Mouse (Mus musculus) CD4-positive, CD25-positive, alpha-beta regulatory T cell, adult 2 months (primary cell): ENCODE measurements around the gene Triml2.

Experiments used
- DNase-seq: peaks from one replicate; pipeline ENCODE4 v3.0.0-alpha.2; 2012; ENCODE audit warnings: low read depth, low spot score

Triml2 gene

GRCm38 (mm10) chr8:43180054-43180690, at the start of gene Triml2:
TSS of gene Triml2 (plus strand) at chr8:43180541.
- no peak for DNase-seq

DNA sequence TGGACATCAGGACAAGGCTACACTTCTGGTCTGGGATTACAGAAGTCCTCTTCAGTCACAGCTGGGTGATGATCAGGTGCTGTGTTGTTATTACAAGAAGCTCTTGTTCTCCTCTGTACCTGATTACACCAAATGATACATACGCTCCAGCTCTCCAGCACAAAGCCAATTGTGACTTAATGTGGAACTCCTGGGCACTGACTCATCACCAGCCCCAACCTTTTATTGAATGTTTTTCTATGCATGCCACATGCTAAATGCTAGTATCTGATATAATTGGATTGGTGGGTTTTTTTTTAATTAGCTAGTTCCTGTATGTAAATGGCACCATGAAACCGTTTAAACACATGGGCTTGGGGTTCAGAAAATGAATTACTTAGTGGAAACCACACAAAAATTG, 39.0 kb upstream of the Triml2 start, which contains the start of gene Triml1:
TSS of gene Triml1 (minus strand) at position 101 of the 400 bp plus-strand sequence.
- DNase-seq, result no peak

DNA sequence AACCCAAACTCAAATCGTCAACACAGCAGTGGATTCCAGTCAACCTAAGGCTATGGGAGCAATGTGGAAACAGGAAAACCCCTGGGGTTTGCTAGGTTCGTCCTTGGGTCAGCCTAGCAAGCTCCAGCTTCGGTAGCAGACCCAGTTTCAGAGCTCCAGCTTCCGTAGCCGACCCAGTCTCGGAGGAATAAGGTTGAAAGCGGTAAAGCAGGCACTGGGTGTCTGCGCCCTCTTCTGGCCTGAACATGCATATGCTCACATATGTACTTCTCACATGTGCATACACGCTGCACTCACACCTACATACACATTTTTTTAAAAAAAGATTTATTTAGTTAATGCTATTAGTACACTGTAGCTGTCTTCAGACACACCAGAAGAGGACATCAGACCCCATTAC, 31.0 kb upstream of the Triml2 start:
- DNase-seq, result no peak

GRCm38 (mm10) chr8:43163255-43163654, 17.1 kb upstream of the Triml2 start:
- DNase-seq, result no peak

DNA sequence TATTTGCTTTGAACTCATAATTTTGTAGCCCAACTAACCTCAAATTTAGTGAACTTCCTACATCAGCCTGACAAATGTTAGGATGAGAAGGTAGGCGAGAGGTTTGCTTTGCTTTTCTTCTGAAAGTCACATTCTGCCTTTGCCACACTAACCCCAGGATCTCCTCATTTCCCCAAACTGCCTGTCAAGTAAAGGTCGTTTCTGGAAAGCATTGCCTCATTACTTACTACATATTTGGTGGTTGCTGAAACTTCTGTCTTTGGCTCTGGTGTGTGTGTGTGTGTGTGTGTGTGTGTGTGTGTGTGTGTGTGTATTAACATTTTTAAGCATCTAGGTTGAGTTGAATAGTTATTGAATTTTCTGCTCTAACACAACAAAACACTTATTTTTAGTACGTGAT, 15.9 kb upstream of the Triml2 start:
- DNase-seq, result no peak

DNA sequence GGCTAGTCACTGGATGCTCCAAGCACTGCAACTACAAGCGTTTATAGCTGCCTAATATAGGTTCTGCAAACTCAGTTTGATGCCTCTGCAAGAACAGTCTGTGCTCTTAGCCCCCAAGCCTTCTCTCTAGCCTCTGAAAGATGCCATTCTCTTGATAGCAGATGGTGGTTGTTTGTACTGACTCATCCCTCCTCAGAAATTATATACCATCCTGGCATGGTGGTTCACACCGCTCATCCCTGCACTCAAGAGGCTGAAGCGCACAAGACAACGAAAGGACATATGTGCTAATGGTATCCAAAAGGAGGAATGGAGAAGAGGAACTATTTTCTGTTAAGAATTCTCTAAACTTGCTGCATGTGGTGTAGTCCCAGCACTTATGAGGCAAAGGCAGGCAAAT, 12.3 kb upstream of the Triml2 start:
- DNase-seq, result no peak

DNA sequence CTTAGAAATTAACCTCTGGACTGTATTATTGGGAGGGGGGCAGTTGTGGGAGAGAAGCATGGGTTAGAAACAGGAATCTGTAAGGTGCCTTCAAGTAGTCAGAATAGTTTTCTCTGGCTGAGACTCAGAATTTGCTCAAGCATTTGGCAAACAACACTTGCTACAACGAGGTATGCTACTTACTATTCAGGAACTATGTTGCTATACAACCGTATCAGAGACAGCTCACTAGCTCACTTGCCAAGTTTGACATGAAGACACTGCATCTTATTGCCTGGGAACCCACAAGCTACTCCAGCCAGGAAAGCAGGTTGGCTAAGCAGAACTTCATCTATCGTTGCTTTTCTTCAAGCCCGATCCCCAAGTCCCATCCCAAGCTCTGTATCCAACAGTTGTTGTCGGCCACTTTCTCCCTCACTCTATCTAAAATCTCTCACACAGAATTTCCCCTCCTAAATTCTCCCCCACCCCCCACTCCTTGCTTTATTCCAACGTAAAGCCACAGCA, 11.0 kb upstream of the Triml2 start:
- DNase-seq, result no peak

DNA sequence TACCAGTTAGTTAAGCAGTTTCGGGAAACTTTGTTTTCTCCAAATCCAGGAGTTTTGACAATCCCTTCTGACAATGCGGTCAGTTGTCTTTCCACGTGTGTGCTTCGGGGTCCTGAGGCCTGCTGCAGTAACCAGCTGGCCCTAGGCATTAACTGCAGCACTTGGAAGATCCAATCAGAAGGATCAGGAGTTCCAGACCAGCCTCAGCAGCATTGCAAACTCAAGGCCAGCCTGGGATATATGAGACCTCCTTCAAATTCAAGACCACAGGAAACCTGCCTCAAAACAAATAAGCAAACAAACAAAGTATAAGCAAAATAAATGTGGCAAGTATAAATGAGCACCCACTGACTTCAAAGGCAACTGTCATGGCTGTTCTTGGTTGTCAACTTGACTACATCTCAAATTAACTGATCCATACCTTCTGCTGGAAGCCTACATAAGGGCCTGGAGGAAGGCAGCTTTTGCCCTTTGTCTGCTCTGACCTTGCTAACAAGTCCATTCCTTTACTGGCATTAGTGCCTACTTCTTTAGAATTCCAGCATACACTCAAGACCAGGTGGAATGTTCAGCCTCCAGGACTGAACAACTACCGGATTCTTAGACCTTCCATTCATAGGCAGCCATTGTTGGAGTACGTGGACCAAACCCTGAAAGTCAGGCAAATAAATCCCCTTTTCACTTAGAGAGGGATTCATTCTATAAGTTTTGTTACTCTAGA, 3.4 kb upstream of the Triml2 start:
- no peak for DNase-seq

- no peak for DNase-seq
Observed at GRCm38 (mm10) chr8:43178263-43178662, 2.1 kb upstream of the Triml2 start.

DNA sequence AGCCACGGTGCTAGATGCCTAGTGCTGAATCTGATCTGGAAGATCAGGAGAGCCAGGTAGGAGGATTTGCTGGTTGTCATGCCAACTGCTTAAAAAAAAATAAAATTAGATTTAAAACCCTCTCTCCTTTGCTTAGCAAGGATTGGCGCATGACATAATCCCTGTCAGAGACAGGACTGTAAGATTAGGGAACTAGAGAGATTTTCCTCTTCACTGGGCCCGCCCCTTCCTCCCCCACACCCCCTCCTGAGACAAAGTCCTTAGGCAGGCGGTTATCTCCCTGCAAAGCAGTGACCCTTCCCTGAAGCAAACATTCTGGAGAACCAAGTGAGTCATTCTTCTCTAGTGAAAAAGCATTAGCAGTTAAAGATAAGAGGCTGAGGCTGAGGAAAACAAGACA, 1.2 kb upstream of the Triml2 start:
- DNase-seq, result no peak

DNA sequence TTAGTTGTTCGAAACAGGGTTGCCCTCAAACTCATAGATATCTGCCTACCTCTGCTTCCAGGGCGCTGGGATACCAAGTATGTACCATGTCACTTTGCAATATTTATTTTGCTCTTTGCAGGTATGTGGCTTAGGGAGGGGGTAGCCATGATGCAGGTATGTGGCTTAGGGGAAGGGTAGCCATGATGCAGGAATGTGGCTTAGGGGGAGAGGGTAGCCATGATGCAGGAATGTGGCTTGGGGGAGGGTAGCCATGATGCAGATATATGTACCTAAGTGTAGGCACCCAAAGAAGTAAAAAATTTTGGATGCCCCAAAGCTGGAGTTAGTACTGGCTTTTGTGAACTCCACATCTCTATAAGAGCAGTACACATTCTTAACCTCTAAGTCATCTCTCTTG, 1.9 kb downstream of the Triml2 start:
- no peak for DNase-seq

DNA sequence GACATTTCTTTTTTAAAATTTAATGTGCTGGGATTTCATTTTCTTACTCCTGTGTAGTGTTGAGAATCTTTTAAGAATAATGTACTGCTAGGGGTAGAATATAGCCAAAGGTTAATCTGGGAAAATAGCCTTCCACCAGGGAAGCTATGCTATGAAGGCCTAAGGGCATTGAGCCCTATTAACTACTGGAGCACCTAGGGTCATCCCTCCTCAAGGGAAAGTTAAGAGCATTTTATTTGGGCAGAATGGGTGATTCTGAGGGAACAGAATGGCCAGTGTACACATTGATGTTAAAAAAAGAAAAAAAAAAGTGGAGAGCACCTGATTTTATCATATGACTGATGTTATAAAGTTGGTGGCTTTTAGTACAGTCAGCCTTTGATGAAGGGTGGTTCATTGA, 35.2 kb downstream of the Triml2 start:
- no peak for DNase-seq

DNA sequence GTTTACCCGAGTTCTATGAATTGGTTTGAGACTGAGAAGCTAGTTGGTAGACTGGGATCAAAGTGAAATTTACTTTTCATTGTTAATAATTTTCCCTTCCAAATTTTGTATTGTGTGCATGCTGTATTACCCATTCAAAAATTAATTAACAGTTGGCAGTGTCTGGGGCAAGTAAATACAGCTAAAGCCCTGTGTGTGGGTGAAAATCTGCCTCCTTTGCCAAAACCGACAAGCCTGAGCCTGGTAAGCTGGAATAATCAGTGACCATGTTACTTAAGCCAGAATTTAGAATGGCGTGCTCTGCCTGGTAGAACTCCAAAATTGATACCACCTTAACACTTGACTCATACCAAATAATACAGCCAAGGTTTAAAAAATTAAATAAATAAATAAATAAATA, 63.0 kb downstream of the Triml2 start:
- DNase-seq, result no peak
